Mouse (Mus musculus): ENCODE measurements around the gene Ifnab. TPM values are rescaled to one million over a fixed set of nuclear protein-coding genes. Genes with fewer than 3 reads are reported as not detected.

The Ifnab gene
- polyA plus RNA-seq, 1 experiment from 2014 or later = not detected

GRCm38 (mm10) chr4:88698781-88699180 is 7.6 kb upstream of the Ifnab start:
- no peaks in the 10 kb centered on the region for H3K36me3 ChIP-seq
- H3K9me3 ChIP-seq = no peaks in the 10 kb centered on the region
- no peak for DNase-seq (ENCODE audit: low spot score)
- H3K4me3 ChIP-seq = no peak overlapping the region
- WGBS = 77% methylated on average over 5 of the region's 5 CpGs
- H3K27ac ChIP-seq = no peak overlapping the region
- no peaks in the 10 kb centered on the region for H3K4me1 ChIP-seq
- H3K27me3 ChIP-seq (ENCODE audit: insufficient read depth, poor library complexity, severe bottlenecking) = no peaks in the 10 kb centered on the region

GRCm38 (mm10) chr4:88697753-88698152 is 6.6 kb upstream of the Ifnab start:
- no peak overlapping the region for H3K27ac ChIP-seq
- no peaks in the 10 kb centered on the region for H3K4me1 ChIP-seq
- H3K9me3 ChIP-seq = no peaks in the 10 kb centered on the region
- no peak for DNase-seq (ENCODE audit: low spot score)
- H3K27me3 ChIP-seq (ENCODE audit: insufficient read depth, poor library complexity, severe bottlenecking) = no peaks in the 10 kb centered on the region
- no peak overlapping the region for H3K4me3 ChIP-seq
- 81% methylated on average over 4 of the region's 4 CpGs for WGBS
- no peaks in the 10 kb centered on the region for H3K36me3 ChIP-seq

- H3K9me3 ChIP-seq = no peaks in the 10 kb centered on the region
- no peaks in the 10 kb centered on the region for H3K27me3 ChIP-seq (ENCODE audit: insufficient read depth, poor library complexity, severe bottlenecking)
- no peak overlapping the region for H3K27ac ChIP-seq
- 58% methylated on average over 6 of the region's 6 CpGs for WGBS
- H3K36me3 ChIP-seq = no peaks in the 10 kb centered on the region
- no peak for DNase-seq (ENCODE audit: low spot score)
- no peak overlapping the region for H3K4me3 ChIP-seq
- no peaks in the 10 kb centered on the region for H3K4me1 ChIP-seq
These were observed 5.9 kb upstream of the Ifnab start for GRCm38 (mm10) chr4:88697108-88697507.

GRCm38 (mm10) chr4:88696237-88696884 is 5.2 kb upstream of the Ifnab start:
- 24% methylated on average over 3 of the region's 3 CpGs for WGBS
- DNase-seq (ENCODE audit: low spot score) = peak; percentile 88
- no peak overlapping the region for H3K27ac ChIP-seq
- H3K9me3 ChIP-seq = no peaks in the 10 kb centered on the region
- no peaks in the 10 kb centered on the region for H3K4me1 ChIP-seq
- H3K36me3 ChIP-seq = no peaks in the 10 kb centered on the region
- H3K4me3 ChIP-seq = no peak overlapping the region
- H3K27me3 ChIP-seq (ENCODE audit: insufficient read depth, poor library complexity, severe bottlenecking) = no peaks in the 10 kb centered on the region

GRCm38 (mm10) chr4:88693392-88693791 is 2.2 kb upstream of the Ifnab start:
- Histone ChIP-seq H3K4me1 (no peaks in the 10 kb centered on the region), H3K36me3 (no peaks in the 10 kb centered on the region), H3K27me3 (ENCODE audit: insufficient read depth, poor library complexity, severe bottlenecking) (no peaks in the 10 kb centered on the region), H3K9me3 (no peaks in the 10 kb centered on the region), H3K27ac (no peak overlapping the region), H3K4me3 (no peak overlapping the region)
- WGBS = 78% methylated on average over 2 of the region's 2 CpGs
- DNase-seq (ENCODE audit: low spot score) = no peak

GRCm38 (mm10) chr4:88692537-88692936 is 1.4 kb upstream of the Ifnab start:
- no peak for DNase-seq (ENCODE audit: low spot score)
- no peaks in the 10 kb centered on the region for H3K9me3 ChIP-seq
- no peak overlapping the region for H3K27ac ChIP-seq
- H3K27me3 ChIP-seq (ENCODE audit: insufficient read depth, poor library complexity, severe bottlenecking) = no peaks in the 10 kb centered on the region
- H3K4me3 ChIP-seq = no peak overlapping the region
- H3K36me3 ChIP-seq = no peaks in the 10 kb centered on the region
- WGBS = 77% methylated on average over 1 of the region's 1 CpGs
- H3K4me1 ChIP-seq = no peaks in the 10 kb centered on the region

- Histone ChIP-seq H3K9me3 (no peaks in the 10 kb centered on the region), H3K36me3 (no peaks in the 10 kb centered on the region), H3K4me3 (no peak within 1 kb of the TSS), H3K27me3 (ENCODE audit: insufficient read depth, poor library complexity, severe bottlenecking) (no peaks in the 10 kb centered on the region), H3K4me1 (no peaks in the 10 kb centered on the region), H3K27ac (no peak within 1 kb of the TSS)
- no peak for DNase-seq (ENCODE audit: low spot score)
- WGBS = 85% methylated on average over 1 of the region's 1 CpGs
These were observed 7.3 kb downstream of the Ifnab start, which contains the start of gene Ifna2 for GRCm38 (mm10) chr4:88683812-88684211. Gene Ifna2 (minus strand): TSS chr4:88683912.

- no peak for DNase-seq (ENCODE audit: low spot score)
- Histone ChIP-seq H3K4me3 (no peak overlapping the region), H3K36me3 (no peaks in the 10 kb centered on the region), H3K27ac (no peak overlapping the region), H3K4me1 (no peaks in the 10 kb centered on the region), H3K9me3 (no peaks in the 10 kb centered on the region), H3K27me3 (ENCODE audit: insufficient read depth, poor library complexity, severe bottlenecking) (no peaks in the 10 kb centered on the region)
- 76% methylated on average over 3 of the region's 3 CpGs for WGBS
These were observed 9.8 kb downstream of the Ifnab start for GRCm38 (mm10) chr4:88681353-88681752.

- Histone ChIP-seq H3K4me1 (no peaks in the 10 kb centered on the region), H3K9me3 (no peaks in the 10 kb centered on the region), H3K4me3 (no peak overlapping the region), H3K27me3 (ENCODE audit: insufficient read depth, poor library complexity, severe bottlenecking) (no peaks in the 10 kb centered on the region), H3K27ac (no peak overlapping the region), H3K36me3 (no peaks in the 10 kb centered on the region)
- WGBS = 49% methylated on average over 8 of the region's 8 CpGs
- DNase-seq (ENCODE audit: low spot score) = no peak
These were observed 10.8 kb downstream of the Ifnab start for GRCm38 (mm10) chr4:88680362-88680761.

- Histone ChIP-seq H3K27me3 (ENCODE audit: insufficient read depth, poor library complexity, severe bottlenecking) (no peaks in the 10 kb centered on the region), H3K27ac (no peak within 1 kb of the TSS), H3K4me3 (no peak within 1 kb of the TSS), H3K9me3 (no peaks in the 10 kb centered on the region), H3K4me1 (no peaks in the 10 kb centered on the region), H3K36me3 (no peaks in the 10 kb centered on the region)
- DNase-seq (ENCODE audit: low spot score) = no peak
- 86% methylated on average over 1 of the region's 1 CpGs for WGBS
These were observed 14.3 kb downstream of the Ifnab start, which contains the start of gene Ifna16 for GRCm38 (mm10) chr4:88676824-88677223. Gene Ifna16 (minus strand): TSS chr4:88676924.

GRCm38 (mm10) chr4:88655461-88655860 is 35.7 kb downstream of the Ifnab start:
- H3K4me1 ChIP-seq = no peaks in the 10 kb centered on the region
- no peaks in the 10 kb centered on the region for H3K36me3 ChIP-seq
- no peak overlapping the region for H3K27ac ChIP-seq
- H3K4me3 ChIP-seq = no peak overlapping the region
- no peaks in the 10 kb centered on the region for H3K27me3 ChIP-seq (ENCODE audit: insufficient read depth, poor library complexity, severe bottlenecking)
- 38% methylated on average over 1 of the region's 1 CpGs for WGBS
- H3K9me3 ChIP-seq = no peaks in the 10 kb centered on the region
- no peak for DNase-seq (ENCODE audit: low spot score)

GRCm38 (mm10) chr4:88653644-88654043 is 37.5 kb downstream of the Ifnab start:
- no peaks in the 10 kb centered on the region for H3K4me1 ChIP-seq
- no peak overlapping the region for H3K27ac ChIP-seq
- no peaks in the 10 kb centered on the region for H3K36me3 ChIP-seq
- no peak overlapping the region for H3K4me3 ChIP-seq
- 84% methylated on average over 3 of the region's 3 CpGs for WGBS
- H3K27me3 ChIP-seq (ENCODE audit: insufficient read depth, poor library complexity, severe bottlenecking) = no peaks in the 10 kb centered on the region
- DNase-seq (ENCODE audit: low spot score) = no peak
- no peaks in the 10 kb centered on the region for H3K9me3 ChIP-seq

GRCm38 (mm10) chr4:88644359-88644758 is 46.8 kb downstream of the Ifnab start, which contains the start of gene Ifna13:
Gene Ifna13 (minus strand): TSS chr4:88644459.
- Histone ChIP-seq H3K4me3 (no peak within 1 kb of the TSS), H3K36me3 (no peaks in the 10 kb centered on the region), H3K4me1 (no peaks in the 10 kb centered on the region), H3K27ac (no peak within 1 kb of the TSS), H3K9me3 (no peaks in the 10 kb centered on the region), H3K27me3 (ENCODE audit: insufficient read depth, poor library complexity, severe bottlenecking) (no peaks in the 10 kb centered on the region)
- 62% methylated on average over 2 of the region's 2 CpGs for WGBS
- DNase-seq (ENCODE audit: low spot score) = no peak

- no peaks in the 10 kb centered on the region for H3K9me3 ChIP-seq
- no peaks in the 10 kb centered on the region for H3K36me3 ChIP-seq
- no peak overlapping the region for H3K27ac ChIP-seq
- H3K4me1 ChIP-seq = no peaks in the 10 kb centered on the region
- DNase-seq (ENCODE audit: low spot score) = no peak
- 45% methylated on average over 2 of the region's 2 CpGs for WGBS
- H3K27me3 ChIP-seq (ENCODE audit: insufficient read depth, poor library complexity, severe bottlenecking) = no peaks in the 10 kb centered on the region
- no peak overlapping the region for H3K4me3 ChIP-seq
These were observed 48.6 kb downstream of the Ifnab start for GRCm38 (mm10) chr4:88642526-88642925.

All from heart, embryonic 10.5 days (tissue).